Mouse (Mus musculus) heart, embryonic 13.5 days (tissue): ENCODE results near the gene Rps6ka1. TPM values are rescaled to one million over a fixed set of nuclear protein-coding genes. Genes with fewer than 3 reads are reported as not detected.
A peak's percentile ranks its signal among the peaks of the same experiment; 100 is the strongest.

Source experiments
- ATAC-seq: fragments of 200-750 bp; cut with Nextera tagmentation; 2 replicates; pipeline ENCODE4 v1.8.0; 2017; ENCODE audit warnings: moderate TSS enrichment; ENCODE audit not compliant: insufficient number of reproducible peaks, low FRiP score, low TSS enrichment; ENCODE audit errors: extremely low read depth
- H3K27ac ChIP-seq: fragments of 300-500 bp; sonication (generic); replicated peaks from 2 replicates; pipeline ENCODE4 v1.5.1; 2015; ENCODE audit warnings: moderate library complexity, mild to moderate bottlenecking, inconsistent platforms
- H3K27me3 ChIP-seq: fragments of 300-500 bp; sonication (generic); replicated peaks from 2 replicates; pipeline ENCODE4 v1.6.1; 2015; ENCODE audit warnings: mild to moderate bottlenecking, inconsistent platforms
- H3K36me3 ChIP-seq: fragments of 300-500 bp; sonication (generic); 2 replicates; pipeline ENCODE4 v1.6.1; 2015; ENCODE audit warnings: mild to moderate bottlenecking, inconsistent platforms
- H3K4me1 ChIP-seq: fragments of 300-500 bp; sonication (generic); 2 replicates; pipeline ENCODE4 v1.6.1; 2015; ENCODE audit warnings: inconsistent platforms
- H3K4me2 ChIP-seq: fragments of 300-500 bp; sonication (generic); 2 replicates; pipeline ENCODE4 v1.6.1; 2015; ENCODE audit warnings: inconsistent platforms, mild to moderate bottlenecking, moderate library complexity
- H3K4me3 ChIP-seq: fragments of 300-500 bp; sonication (generic); 2 replicates; pipeline ENCODE4 v1.5.1; 2015; ENCODE audit warnings: moderate library complexity, mild to moderate bottlenecking, inconsistent platforms
- H3K9ac ChIP-seq: fragments of 300-500 bp; sonication (generic); 2 replicates; pipeline ENCODE4 v1.6.1; 2015; ENCODE audit warnings: inconsistent platforms, mild to moderate bottlenecking, moderate library complexity
- H3K9me3 ChIP-seq: fragments of 300-500 bp; sonication (generic); 2 replicates; pipeline ENCODE4 v1.6.1; 2016; ENCODE audit warnings: inconsistent platforms
- WGBS: fragments of 180-500 bp; shearing (Covaris S2); methylation state at CpG from one replicate; pipeline ENCODE4 v1.1.7; 2015; ENCODE audit warnings: mixed read lengths; 5-methylcytosine and 5-hydroxymethylcytosine counted together
- polyA plus RNA-seq: library from polyadenylated mRNA; unstranded; fragments of >200 nt; fragmentation: Nextera tagmentation; extraction: Ambion mirVana; gene quantifications from 2 replicates; pipeline ENCODE4 v1.2.1, GENCODE M21; 2015

The Rps6ka1 gene
- polyA plus RNA-seq, 1 experiment from 2014 or later, result 18.9 TPM

- 15% methylated on average over 7 of the region's 7 CpGs for WGBS
Measured at GRCm38 (mm10) chr4:133816504-133816875, 71.1 kb downstream of the Rps6ka1 start.

DNA sequence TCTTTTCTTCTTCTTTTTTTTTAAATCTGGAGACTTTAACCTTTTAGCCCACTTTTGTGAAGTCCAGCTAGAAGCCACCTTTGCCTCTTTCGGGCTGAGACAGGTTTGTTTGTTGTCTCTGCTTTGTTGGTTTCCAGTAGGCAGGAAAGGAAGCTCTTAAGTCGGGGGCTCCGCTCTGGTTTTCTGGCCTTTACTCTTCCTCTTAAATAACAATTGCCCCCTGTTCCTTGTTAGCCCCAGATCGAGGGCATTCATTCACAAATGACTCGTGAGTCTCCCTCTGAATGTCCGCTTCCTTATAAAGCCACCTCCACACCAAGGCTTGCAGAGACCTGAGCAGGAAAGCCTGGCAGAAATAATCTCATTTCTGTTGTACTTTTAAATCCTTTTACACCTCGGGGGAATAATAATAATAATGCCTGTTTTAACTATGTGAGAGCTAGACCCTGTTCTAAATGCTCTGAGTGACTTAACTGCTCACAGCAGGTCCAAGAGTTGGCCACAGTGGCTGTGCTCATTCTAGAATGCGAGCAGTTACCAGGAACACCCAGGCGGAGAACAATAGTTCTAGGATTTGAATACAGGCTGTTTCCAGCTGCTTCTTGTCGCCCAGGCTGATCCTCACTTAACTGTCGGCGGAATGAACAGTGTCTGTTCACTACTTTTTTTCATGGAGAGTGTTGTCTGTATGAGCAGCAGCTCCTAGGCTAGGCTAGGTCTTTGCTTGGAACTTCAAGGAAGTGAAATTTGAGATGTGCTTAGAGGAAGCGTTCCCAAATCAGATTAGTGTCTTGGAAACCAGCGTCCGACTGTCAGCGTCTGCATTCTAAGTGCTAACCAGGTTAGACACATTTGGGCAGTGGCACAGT lies 71.7 kb downstream of the Rps6ka1 start:
- H3K9me3 ChIP-seq, result no peaks in the 10 kb centered on the region
- no peaks in the 10 kb centered on the region for H3K27me3 ChIP-seq
- H3K4me2 ChIP-seq, result peak overlapping the region; percentile 71
- H3K36me3 ChIP-seq, result no peaks in the 10 kb centered on the region
- peak overlapping the region; percentile 95 for H3K9ac ChIP-seq
- H3K4me1 ChIP-seq, result peaks cover 23% of the 10 kb centered on the region
- no peak for ATAC-seq
- peak overlapping the region; percentile 100 for H3K27ac ChIP-seq
- peak overlapping the region; percentile 41 for H3K4me3 ChIP-seq
- 12% methylated on average over 16 of the region's 16 CpGs for WGBS

More at GRCm38 (mm10) chr4:133816504-133816875, 71.1 kb downstream of the Rps6ka1 start:
- no peak for ATAC-seq
- Histone ChIP-seq H3K4me1 (peaks cover 23% of the 10 kb centered on the region), H3K36me3 (no peaks in the 10 kb centered on the region), H3K27me3 (no peaks in the 10 kb centered on the region), H3K4me2 (peak overlapping the region; percentile 71), H3K9ac (peak overlapping the region; percentile 95), H3K9me3 (no peaks in the 10 kb centered on the region), H3K4me3 (peak overlapping the region; percentile 41), H3K27ac (peak overlapping the region; percentile 100)

GRCm38 (mm10) chr4:133814804-133815515 lies 72.6 kb downstream of the Rps6ka1 start:
- 18% methylated on average over 25 of the region's 25 CpGs for WGBS
- ATAC-seq, result no peak
- H3K9ac ChIP-seq, result peak overlapping the region; percentile 95

DNA sequence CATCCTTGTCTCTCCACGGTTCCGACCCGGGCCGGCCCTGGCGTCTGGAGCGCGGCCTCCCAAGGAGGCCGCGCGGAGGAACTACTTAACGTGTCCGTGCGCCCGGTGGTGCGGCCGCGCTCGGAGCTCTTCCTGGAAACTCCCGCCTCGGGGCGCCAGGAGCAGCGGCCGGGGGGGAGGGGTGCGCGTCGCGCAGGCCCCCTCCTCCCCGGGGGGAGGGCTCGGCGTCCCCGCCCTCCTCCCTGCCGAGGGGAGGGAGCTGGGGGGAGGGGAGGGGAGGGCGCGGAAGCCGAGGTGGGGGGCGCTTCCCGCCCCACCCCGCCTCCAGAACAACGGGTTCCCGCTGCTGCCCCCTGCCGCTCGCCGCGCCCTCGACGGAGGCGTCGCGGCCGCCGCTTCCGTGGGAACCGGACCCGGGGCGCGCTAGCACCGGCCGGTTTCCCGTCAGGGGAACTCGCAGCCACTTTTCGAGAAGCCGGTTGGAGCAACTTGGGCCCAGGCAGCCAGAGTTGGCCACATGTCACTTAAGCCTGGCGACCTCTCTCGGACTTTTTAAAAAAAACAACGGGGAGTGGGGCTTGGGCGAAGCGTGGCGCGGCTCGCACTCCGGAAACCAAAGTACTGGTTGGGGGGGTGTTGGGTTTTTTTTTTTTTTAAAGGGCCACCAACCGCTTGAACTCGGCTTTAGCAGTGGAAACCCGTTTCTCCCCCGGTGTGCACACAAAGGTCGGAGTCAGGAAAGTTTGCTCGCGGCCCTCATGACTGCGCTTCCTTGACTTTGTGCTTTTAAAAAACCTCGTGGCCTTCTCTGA lies 73.4 kb downstream of the Rps6ka1 start:
- peaks cover 23% of the 10 kb centered on the region for H3K4me1 ChIP-seq
- H3K9ac ChIP-seq, result peak overlapping the region; percentile 95
- peak; percentile 71 for ATAC-seq
- peak overlapping the region; percentile 100 for H3K27ac ChIP-seq
- H3K36me3 ChIP-seq, result no peaks in the 10 kb centered on the region
- H3K9me3 ChIP-seq, result no peaks in the 10 kb centered on the region
- peak overlapping the region; percentile 73 for H3K4me3 ChIP-seq
- no peaks in the 10 kb centered on the region for H3K27me3 ChIP-seq
- 1% methylated on average over 49 of the region's 80 CpGs for WGBS
- peak overlapping the region; percentile 71 for H3K4me2 ChIP-seq

More at GRCm38 (mm10) chr4:133814804-133815515, 72.6 kb downstream of the Rps6ka1 start:
- Histone ChIP-seq H3K27me3 (no peaks in the 10 kb centered on the region), H3K4me3 (peak overlapping the region; percentile 73), H3K4me2 (peak overlapping the region; percentile 71), H3K4me1 (peaks cover 23% of the 10 kb centered on the region), H3K27ac (peak overlapping the region; percentile 100), H3K9me3 (no peaks in the 10 kb centered on the region), H3K36me3 (no peaks in the 10 kb centered on the region)

- peak; percentile 83 for ATAC-seq
- Histone ChIP-seq H3K4me2 (peak overlapping the region; percentile 71), H3K4me3 (peak overlapping the region; percentile 73), H3K9ac (peak overlapping the region; percentile 95), H3K4me1 (peaks cover 23% of the 10 kb centered on the region), H3K36me3 (no peaks in the 10 kb centered on the region), H3K9me3 (no peaks in the 10 kb centered on the region), H3K27ac (peak overlapping the region; percentile 100), H3K27me3 (no peaks in the 10 kb centered on the region)
- under 1% methylated on average over 73 of the region's 101 CpGs for WGBS
Measured at GRCm38 (mm10) chr4:133813174-133813991, 74.2 kb downstream of the Rps6ka1 start.

- Histone ChIP-seq H3K4me3 (no peak overlapping the region), H3K27ac (no peak overlapping the region), H3K36me3 (no peaks in the 10 kb centered on the region), H3K9ac (no peak overlapping the region), H3K4me2 (no peak overlapping the region), H3K27me3 (no peaks in the 10 kb centered on the region), H3K9me3 (no peaks in the 10 kb centered on the region), H3K4me1 (no peaks in the 10 kb centered on the region)
- no peak for ATAC-seq
- WGBS, result 67% methylated on average over 15 of the region's 15 CpGs
Measured at GRCm38 (mm10) chr4:133804401-133805263, 83.0 kb downstream of the Rps6ka1 start.

GRCm38 (mm10) chr4:133800589-133800988 lies 87.0 kb downstream of the Rps6ka1 start:
- H3K4me2 ChIP-seq, result no peak overlapping the region
- no peak overlapping the region for H3K4me3 ChIP-seq
- H3K36me3 ChIP-seq, result no peaks in the 10 kb centered on the region
- no peaks in the 10 kb centered on the region for H3K4me1 ChIP-seq
- H3K9ac ChIP-seq, result no peak overlapping the region
- no peak overlapping the region for H3K27ac ChIP-seq
- no peak for ATAC-seq
- no peaks in the 10 kb centered on the region for H3K9me3 ChIP-seq
- H3K27me3 ChIP-seq, result no peaks in the 10 kb centered on the region
- 31% methylated on average over 6 of the region's 6 CpGs for WGBS

Other genes with a start within 250 kb of the Rps6ka1 start
- 1.5 and 1.6 TPM in 2 replicates for gene Zdhhc18, start 237.6 kb downstream of the Rps6ka1 start, polyA plus RNA-seq
- gene Pigv, start 215.2 kb downstream of the Rps6ka1 start, polyA plus RNA-seq, result 12.8 and 15.7 TPM in 2 replicates
- 21.1 and 21.2 TPM in 2 replicates for gene Arid1a, start 131.0 kb downstream of the Rps6ka1 start, polyA plus RNA-seq
- gene Hmgn2, start 80.9 kb upstream of the Rps6ka1 start, polyA plus RNA-seq, result 1,526 and 1,676 TPM in 2 replicates
- 31.0 and 33.6 TPM in 2 replicates for gene Dhdds, start 113.1 kb upstream of the Rps6ka1 start, polyA plus RNA-seq
- 0.25 and 0.27 TPM in 2 replicates for gene Lin28a, start 131.0 kb upstream of the Rps6ka1 start, polyA plus RNA-seq
- gene Zfp683, start 166.0 kb upstream of the Rps6ka1 start, polyA plus RNA-seq, result not detected in 2 replicates
- gene Crybg2, start 173.0 kb upstream of the Rps6ka1 start, polyA plus RNA-seq, result 0.46 TPM in 1 of 2 replicates, not detected in the other
- 7.6 and 7.7 TPM in 2 replicates for gene Cd52, start 207.3 kb upstream of the Rps6ka1 start, polyA plus RNA-seq
- gene Ubxn11, start 214.8 kb upstream of the Rps6ka1 start, polyA plus RNA-seq, result 1.7 and 2.1 TPM in 2 replicates
- gene Sh3bgrl3, start 241.0 kb upstream of the Rps6ka1 start, polyA plus RNA-seq, result 198 and 202 TPM in 2 replicates